Mouse (Mus musculus) Patski (cell line): ENCODE results near the gene Tmem104. TPM values are rescaled to one million over a fixed set of nuclear protein-coding genes. Genes with fewer than 3 reads are reported as not detected.
A peak's percentile ranks its signal among the peaks of the same experiment; 100 is the strongest.

Source experiments
- ATAC-seq: fragments of 100-300 bp; one replicate; pipeline ENCODE4 v1.8.0; 2021
- CTCF ChIA-PET: fragments of 350-600 bp; sonication (Branson Sonifier 250); formaldehyde crosslinking; loops from one replicate; lab custom pipeline; 2022; ENCODE audit warnings: inconsistent platforms; lab: Charles Lee
- POLR2A ChIA-PET: fragments of 350-600 bp; sonication (Branson Sonifier 250); formaldehyde crosslinking; loops from one replicate; lab custom pipeline; 2022; ENCODE audit warnings: antibody characterized with exemption, inconsistent platforms; lab: Charles Lee
- DNase-seq: peaks from one replicate; pipeline ENCODE4 v3.0.0-alpha.2; 2011; ENCODE audit warnings: low read depth, low spot score
- H3K27me3 ChIP-seq: fragments of 371-371 bp; one replicate; pipeline ENCODE4 v1.5.1; 2021
- CTCF ChIP-seq: fragments of 100-300 bp; IDR thresholded peaks from one replicate; pipeline ENCODE4 v1.5.1; 2021
- in situ Hi-C: fragments of 300-500 bp; cut with MboI; formaldehyde crosslinking; loops from 3 replicates; pipeline ENCODE4 v1.11.1; 2018; ENCODE audit warnings: low pct_unique_long_range_greater_than_20kb, mixed read lengths
- polyA plus RNA-seq: library from polyadenylated mRNA; unstranded; gene quantifications from one replicate; pipeline ENCODE4 v1.2.3, GENCODE M21; 2021

Gene Tmem104
- polyA plus RNA-seq, 1 experiment from 2014 or later = 10.2 TPM

GRCm38 (mm10) chr11:115236570-115236969 is 49.3 kb downstream of the Tmem104 start:
- ATAC-seq = no peak
- POLR2A ChIA-PET = no interaction called here
- no peaks in the 10 kb centered on the region for H3K27me3 ChIP-seq
- CTCF ChIA-PET = interaction anchor here (0.9 to 1.8 kb wide), 3 partner anchors 11 to 117 kb away, joined by 3 to 9 read pairs (median 5); partner anchors contain the start of gene Fdxr
- no peak for TF ChIP-seq CTCF
- no peak for DNase-seq
- in situ Hi-C loops = no loop called here

- ATAC-seq = no peak
- in situ Hi-C loops = no loop called here
- POLR2A ChIA-PET = no interaction called here
- DNase-seq = no peak
- H3K27me3 ChIP-seq = no peaks in the 10 kb centered on the region
- no peak for TF ChIP-seq CTCF
- CTCF ChIA-PET = no interaction called here
Observed at GRCm38 (mm10) chr11:115241402-115241801, 54.1 kb downstream of the Tmem104 start.

GRCm38 (mm10) chr11:115242746-115243145 is 55.5 kb downstream of the Tmem104 start:
- POLR2A ChIA-PET = interaction anchor here (1.3 kb wide), 1 partner anchor 33 kb away, joined by 3 read pairs; no protein-coding TSS in a partner anchor
- ATAC-seq = no peak
- no peaks in the 10 kb centered on the region for H3K27me3 ChIP-seq
- DNase-seq = no peak
- CTCF ChIA-PET = no interaction called here
- in situ Hi-C loops = no loop called here
- TF ChIP-seq CTCF = no peak

GRCm38 (mm10) chr11:115243783-115244182 is 56.5 kb downstream of the Tmem104 start:
- POLR2A ChIA-PET = interaction anchor here (1.3 kb wide), 1 partner anchor 32 kb away, joined by 3 read pairs; no protein-coding TSS in a partner anchor
- in situ Hi-C loops = no loop called here

GRCm38 (mm10) chr11:115244840-115245239 is 57.6 kb downstream of the Tmem104 start:
- ATAC-seq (peak; percentile 20), DNase-seq (no peak)
- peaks cover 13% of the 10 kb centered on the region for H3K27me3 ChIP-seq
- no peak for TF ChIP-seq CTCF
- ChIA-PET CTCF (no interaction called here), POLR2A (no interaction called here)
- in situ Hi-C loops = no loop called here

More at GRCm38 (mm10) chr11:115243783-115244182, 56.5 kb downstream of the Tmem104 start:
- peaks cover 4% of the 10 kb centered on the region for H3K27me3 ChIP-seq
- no peak for TF ChIP-seq CTCF
- CTCF ChIA-PET = no interaction called here
- ATAC-seq (no peak), DNase-seq (no peak)

GRCm38 (mm10) chr11:115246386-115246785 is 59.1 kb downstream of the Tmem104 start:
- no peak for ATAC-seq
- H3K27me3 ChIP-seq = peaks cover 27% of the 10 kb centered on the region
- in situ Hi-C loops = no loop called here
- DNase-seq = no peak
- ChIA-PET POLR2A (no interaction called here), CTCF (no interaction called here)
- no peak for TF ChIP-seq CTCF

- ChIA-PET CTCF (interaction anchor here (0.7 kb wide), 1 partner anchor 22 kb away, joined by 3 read pairs; no protein-coding TSS in a partner anchor), POLR2A (no interaction called here)
- in situ Hi-C loops = no loop called here
- no peak for TF ChIP-seq CTCF
- H3K27me3 ChIP-seq = peaks cover 27% of the 10 kb centered on the region
- DNase-seq (no peak), ATAC-seq (no peak)
Observed at GRCm38 (mm10) chr11:115247240-115247639, 60.0 kb downstream of the Tmem104 start.

- POLR2A ChIA-PET = no interaction called here
- DNase-seq = no peak
- ATAC-seq = no peak
- CTCF ChIA-PET = no interaction called here
- peaks cover 27% of the 10 kb centered on the region for H3K27me3 ChIP-seq
- in situ Hi-C loops = no loop called here
- no peak for TF ChIP-seq CTCF
Observed at GRCm38 (mm10) chr11:115247945-115248344, 60.7 kb downstream of the Tmem104 start.

- POLR2A ChIA-PET = no interaction called here
Observed at GRCm38 (mm10) chr11:115249721-115250404, 62.6 kb downstream of the Tmem104 start.

GRCm38 (mm10) chr11:115250405-115251090 is 63.3 kb downstream of the Tmem104 start:
- DNase-seq (no peak), ATAC-seq (no peak)
- ChIA-PET POLR2A (no interaction called here), CTCF (interaction anchor here (1.7 kb wide), 1 partner anchor 9 kb away, joined by 3 read pairs; no protein-coding TSS in a partner anchor)
- in situ Hi-C loops = no loop called here
- TF ChIP-seq CTCF = no peak
- H3K27me3 ChIP-seq = peaks cover 32% of the 10 kb centered on the region

More at GRCm38 (mm10) chr11:115249721-115250404, 62.6 kb downstream of the Tmem104 start:
- in situ Hi-C loops = no loop called here
- peaks cover 27% of the 10 kb centered on the region for H3K27me3 ChIP-seq
- ATAC-seq (no peak), DNase-seq (no peak)
- no peak for TF ChIP-seq CTCF
- CTCF ChIA-PET = interaction anchor here (1.7 kb wide), 1 partner anchor 9 kb away, joined by 3 read pairs; no protein-coding TSS in a partner anchor

- ChIA-PET CTCF (no interaction called here), POLR2A (no interaction called here)
- H3K27me3 ChIP-seq = peaks cover 37% of the 10 kb centered on the region
- in situ Hi-C loops = no loop called here
- DNase-seq = no peak
- ATAC-seq = no peak
- TF ChIP-seq CTCF = no peak
Observed at GRCm38 (mm10) chr11:115251258-115251657, 64.0 kb downstream of the Tmem104 start.
